Mouse (Mus musculus): ENCODE measurements at regions not wholly inside any gene's neighbourhood (a gene's known extent, or its start where the extent isn't known, plus 50 kb on each side); places are given as distances from the start of the nearest gene placed in this dataset.

- DNase-seq = no peak
These were observed 550.4 kb downstream of the Gm597 start for GRCm38 (mm10) chr1:28229611-28230010.

- peak; percentile 25 for DNase-seq
These were observed 565.6 kb downstream of the Gm597 start for GRCm38 (mm10) chr1:28214243-28215038.

Data from kidney, postnatal 10 days (tissue).